Comparison of ENCODE assay signal across 7 mouse cellular contexts in genomic region chr11:77492311-77492871, GRCm38 (mm10). TPM values are rescaled to one million over a fixed set of nuclear protein-coding genes. Genes with fewer than 3 reads are reported as not detected.
DNase-seq lines count a peak whose midpoint lies in the region; ATAC-seq and TF ChIP-seq lines count a peak whose summit lies in the region.

No protein-coding gene starts in this region.

- H3K4me3 ChIP-seq in lung, adult 2 months (replicated peaks; ENCODE audit: extremely low read depth, low read depth, low read length), result peak overlapping the region; percentile 81
- H3K4me3 ChIP-seq in forebrain, embryonic 14.5 days (ENCODE audit: low read depth, low read length), result peak overlapping the region; percentile 92
- peak overlapping the region; percentile 88 for H3K4me3 ChIP-seq in limb, embryonic 11.5 days (ENCODE audit: low read depth, low read length)
- peak overlapping the region; percentile 96 for H3K4me3 ChIP-seq in neural tube, embryonic 14.5 days (ENCODE audit: low read depth, low read length)

- 0% methylated on average over 18 of the region's 18 CpGs for WGBS in lung, adult 2 months
- WGBS in forebrain, embryonic 14.5 days, result 3% methylated on average over 18 of the region's 18 CpGs
- under 1% methylated on average over 17 of the region's 18 CpGs for WGBS in limb, embryonic 11.5 days
- WGBS in neural tube, embryonic 14.5 days, result under 1% methylated on average over 17 of the region's 18 CpGs

- TF ChIP-seq POLR2A in lung, adult 2 months (IDR thresholded peaks at IDR 0.05; ENCODE audit: borderline replicate concordance, extremely low read depth, low read depth, low read length), result no peak

- no peaks in the 10 kb centered on the region for H3K27me3 ChIP-seq in forebrain, embryonic 14.5 days (replicated peaks; ENCODE audit: control insufficient read depth, insufficient read depth, low read length)
- no peaks in the 10 kb centered on the region for H3K27me3 ChIP-seq in limb, embryonic 11.5 days (ENCODE audit: control insufficient read depth, insufficient read depth, low read length)
- H3K27me3 ChIP-seq in neural tube, embryonic 14.5 days (ENCODE audit: control insufficient read depth, insufficient read depth, low read length), result no peaks in the 10 kb centered on the region

- peak overlapping the region; percentile 94 for H3K4me2 ChIP-seq in forebrain, embryonic 14.5 days (ENCODE audit: low read length)
- peak overlapping the region; percentile 96 for H3K4me2 ChIP-seq in limb, embryonic 11.5 days (ENCODE audit: low read depth, severe bottlenecking)
- peak overlapping the region; percentile 71 for H3K4me2 ChIP-seq in neural tube, embryonic 14.5 days (ENCODE audit: low read depth, low read length)

- H3K9ac ChIP-seq in forebrain, embryonic 14.5 days (ENCODE audit: low read length), result peak overlapping the region; percentile 96
- H3K9ac ChIP-seq in limb, embryonic 11.5 days (ENCODE audit: low read length), result peak overlapping the region; percentile 93
- peak overlapping the region; percentile 94 for H3K9ac ChIP-seq in neural tube, embryonic 14.5 days (replicated peaks; ENCODE audit: low read depth, low read length)

- H3K9me3 ChIP-seq in forebrain, embryonic 14.5 days (replicated peaks; ENCODE audit: control insufficient read depth, low read length), result no peaks in the 10 kb centered on the region
- no peaks in the 10 kb centered on the region for H3K9me3 ChIP-seq in limb, embryonic 11.5 days (ENCODE audit: control insufficient read depth, low read length)
- H3K9me3 ChIP-seq in neural tube, embryonic 14.5 days (ENCODE audit: control insufficient read depth, low read length), result no peaks in the 10 kb centered on the region

- peaks cover 45% of the 10 kb centered on the region for H3K4me1 ChIP-seq in lung, adult 2 months (ENCODE audit: control insufficient read depth, insufficient read depth, low read length)
- peaks cover 47% of the 10 kb centered on the region for H3K4me1 ChIP-seq in forebrain, embryonic 14.5 days (ENCODE audit: control insufficient read depth, insufficient read depth, low read length)
- H3K4me1 ChIP-seq in limb, embryonic 11.5 days (ENCODE audit: control insufficient read depth, insufficient read depth, low read length), result peaks cover 43% of the 10 kb centered on the region
- H3K4me1 ChIP-seq in neural tube, embryonic 14.5 days (ENCODE audit: control insufficient read depth, insufficient read depth, low read length), result peaks cover 51% of the 10 kb centered on the region

- TF ChIP-seq CTCF in lung, adult 2 months (IDR thresholded peaks at IDR 0.05; ENCODE audit: insufficient read depth, low read length), result no peak

- no peaks in the 10 kb centered on the region for H3K36me3 ChIP-seq in forebrain, embryonic 14.5 days (ENCODE audit: control insufficient read depth, insufficient read depth, low read length)
- H3K36me3 ChIP-seq in limb, embryonic 11.5 days (ENCODE audit: control insufficient read depth, insufficient read depth, low read length), result no peaks in the 10 kb centered on the region
- H3K36me3 ChIP-seq in neural tube, embryonic 14.5 days (ENCODE audit: control insufficient read depth, insufficient read depth, low read length), result no peaks in the 10 kb centered on the region

- ATAC-seq in forebrain, embryonic 14.5 days, result no peak
- no peak for ATAC-seq in limb, embryonic 11.5 days (ENCODE audit: insufficient number of reproducible peaks, low FRiP score, low TSS enrichment, low read depth)
- ATAC-seq in neural tube, embryonic 14.5 days (ENCODE audit: low read depth), result no peak

- no peak for DNase-seq in lung, adult 2 months
- DNase-seq in lung, postnatal 4 days, result no peak
- peak; percentile 82 for DNase-seq in brain, adult 2 months (ENCODE audit: low read depth, low spot score)
- peak; percentile 46 for DNase-seq in forebrain, embryonic 14.5 days (ENCODE audit: low spot score)
- peak; percentile 54 for DNase-seq in limb, embryonic 11.5 days (ENCODE audit: low spot score)
- no peak for DNase-seq in spleen, postnatal 4 days (ENCODE audit: low spot score in 2 of 2)

- H3K27ac ChIP-seq in forebrain, embryonic 14.5 days (ENCODE audit: low read depth, low read length), result peak overlapping the region; percentile 91
- H3K27ac ChIP-seq in limb, embryonic 11.5 days (replicated peaks; ENCODE audit: low read depth, low read length), result peak overlapping the region; percentile 90
- peak overlapping the region; percentile 78 for H3K27ac ChIP-seq in neural tube, embryonic 14.5 days (ENCODE audit: low read depth, low read length)

RNA-seq across cellular contexts. Expression of gene Git1, which starts 1.0 kb away (rescaled TPM):
- polyA plus RNA-seq in lung, adult 2 months (2012; rRNA removed), result 112 TPM in 2 replicates
- polyA plus RNA-seq in forebrain, embryonic 14.5 days (2014; fragmentation: Nextera tagmentation; extraction: Ambion mirVana), result 16.3 and 18.7 TPM in 2 replicates
- 16.4 and 17.0 TPM in 2 replicates for polyA plus RNA-seq in limb, embryonic 11.5 days (2014; fragmentation: Nextera tagmentation; extraction: Ambion mirVana)
- polyA plus RNA-seq in neural tube, embryonic 14.5 days (2014; fragmentation: Nextera tagmentation; extraction: Ambion mirVana), result 20.3 and 21.6 TPM in 2 replicates

RNA-seq across cellular contexts. Expression of gene Ankrd13b, which starts 2.9 kb away (rescaled TPM):
- 21.8 and 22.4 TPM in 2 replicates for polyA plus RNA-seq in lung, adult 2 months (2012; rRNA removed)
- 25.3 and 32.7 TPM in 2 replicates for polyA plus RNA-seq in forebrain, embryonic 14.5 days (2014; fragmentation: Nextera tagmentation; extraction: Ambion mirVana)
- 12.8 and 13.3 TPM in 2 replicates for polyA plus RNA-seq in limb, embryonic 11.5 days (2014; fragmentation: Nextera tagmentation; extraction: Ambion mirVana)
- polyA plus RNA-seq in neural tube, embryonic 14.5 days (2014; fragmentation: Nextera tagmentation; extraction: Ambion mirVana), result 38.2 and 47.7 TPM in 2 replicates

RNA-seq across cellular contexts. Expression of gene Abhd15, which starts 22.5 kb away (rescaled TPM):
- polyA plus RNA-seq in lung, adult 2 months (2012; rRNA removed), result 3.8 and 5.9 TPM in 2 replicates
- 1.2 and 1.8 TPM in 2 replicates for polyA plus RNA-seq in forebrain, embryonic 14.5 days (2014; fragmentation: Nextera tagmentation; extraction: Ambion mirVana)
- polyA plus RNA-seq in limb, embryonic 11.5 days (2014; fragmentation: Nextera tagmentation; extraction: Ambion mirVana), result 0.71 and 1.3 TPM in 2 replicates
- 1.5 and 1.8 TPM in 2 replicates for polyA plus RNA-seq in neural tube, embryonic 14.5 days (2014; fragmentation: Nextera tagmentation; extraction: Ambion mirVana)

RNA-seq across cellular contexts. Expression of gene Trp53i13, which starts 23.4 kb away (rescaled TPM):
- polyA plus RNA-seq in lung, adult 2 months (2012; rRNA removed), result 31.8 and 41.5 TPM in 2 replicates
- polyA plus RNA-seq in forebrain, embryonic 14.5 days (2014; fragmentation: Nextera tagmentation; extraction: Ambion mirVana), result 16.3 and 16.6 TPM in 2 replicates
- polyA plus RNA-seq in limb, embryonic 11.5 days (2014; fragmentation: Nextera tagmentation; extraction: Ambion mirVana), result 42.2 and 43.4 TPM in 2 replicates
- polyA plus RNA-seq in neural tube, embryonic 14.5 days (2014; fragmentation: Nextera tagmentation; extraction: Ambion mirVana), result 10.6 and 12.8 TPM in 2 replicates

RNA-seq across cellular contexts. Expression of gene Gm10392, which starts 26.6 kb away (rescaled TPM):
- 0.08 TPM in 1 of 2 replicates, not detected in the other for polyA plus RNA-seq in lung, adult 2 months (2012; rRNA removed)
- polyA plus RNA-seq in forebrain, embryonic 14.5 days (2014; fragmentation: Nextera tagmentation; extraction: Ambion mirVana), result not detected in 2 replicates
- 0.17 TPM in 1 of 2 replicates, not detected in the other for polyA plus RNA-seq in limb, embryonic 11.5 days (2014; fragmentation: Nextera tagmentation; extraction: Ambion mirVana)
- polyA plus RNA-seq in neural tube, embryonic 14.5 days (2014; fragmentation: Nextera tagmentation; extraction: Ambion mirVana), result not detected in 2 replicates

Comparison
In these comparisons a context has a peak if more than half of its experiments do, and no peak if none do; other contexts are left out.
1. DNase-seq: peak in brain, adult 2 months (single experiment), forebrain, embryonic 14.5 days (single experiment) and limb, embryonic 11.5 days (single experiment); none in lung, adult 2 months (single experiment), lung, postnatal 4 days (0 of 2) and spleen, postnatal 4 days (0 of 2).
2. Peak in every context shown above with its lines, with median percentiles within 50 percentile points of each other: H3K4me3 ChIP-seq, H3K27ac ChIP-seq, H3K4me2 ChIP-seq and H3K9ac ChIP-seq.